Mouse (Mus musculus) myocyte (in vitro differentiated cells): ENCODE measurements around the gene Rbfox1.

Experiments
- CEBPB ChIP-seq: IDR thresholded peaks from 2 replicates; pipeline ENCODE4 v1.6.1; 2011; ENCODE audit warnings: mild to moderate bottlenecking, moderate library complexity; ENCODE audit not compliant: poor library complexity, insufficient read depth, severe bottlenecking
- E2F4 ChIP-seq: IDR thresholded peaks from one replicate; pipeline ENCODE4 v1.6.1; 2011; ENCODE audit warnings: mild to moderate bottlenecking, control low read depth, moderate library complexity; ENCODE audit not compliant: insufficient read depth
- MAX ChIP-seq: IDR thresholded peaks from one replicate; pipeline ENCODE4 v1.6.1; 2011; ENCODE audit warnings: low read depth, mild to moderate bottlenecking, control low read depth
- MYOD1 ChIP-seq, 3 experiments: IDR thresholded peaks; one replicate each; pipeline ENCODE4 v1.6.1; 2011; ENCODE audit warnings: control low read depth in 2 of 3, low read depth in 2 of 3, mild to moderate bottlenecking in 2 of 3, moderate library complexity in 1 of 3; ENCODE audit not compliant: insufficient read length in 2 of 3, control insufficient read depth in 1 of 3
- MYOG ChIP-seq, 3 experiments: IDR thresholded peaks; one replicate each; pipeline ENCODE4 v1.6.1; 2011; ENCODE audit warnings: control low read depth in 2 of 3, low read depth in 2 of 3, mild to moderate bottlenecking in 2 of 3; ENCODE audit not compliant: insufficient read length in 2 of 3, control insufficient read depth in 1 of 3, insufficient read depth in 1 of 3
- POLR2A ChIP-seq: IDR thresholded peaks from one replicate; pipeline ENCODE4 v1.6.1; 2011; ENCODE audit warnings: low read depth, mild to moderate bottlenecking, control low read depth, moderate library complexity; ENCODE audit not compliant: insufficient read length
- POLR2AphosphoS2 ChIP-seq: IDR thresholded peaks from one replicate; pipeline ENCODE4 v1.6.1; 2011; ENCODE audit warnings: low read depth, control low read depth; ENCODE audit not compliant: insufficient read length
- REST ChIP-seq: IDR thresholded peaks from one replicate; pipeline ENCODE4 v1.6.1; 2011; ENCODE audit warnings: mild to moderate bottlenecking, control low read depth, moderate library complexity; ENCODE audit not compliant: insufficient read depth, insufficient read length
- SRF ChIP-seq: IDR thresholded peaks from one replicate; pipeline ENCODE4 v1.6.1; 2011; ENCODE audit warnings: low read depth; ENCODE audit not compliant: control insufficient read depth, insufficient read length
- TCF12 ChIP-seq: IDR thresholded peaks from one replicate; pipeline ENCODE4 v1.6.1; 2011; ENCODE audit warnings: mild to moderate bottlenecking, control low read depth; ENCODE audit not compliant: poor library complexity, insufficient read depth, severe bottlenecking
- TCF3 ChIP-seq: IDR thresholded peaks from one replicate; pipeline ENCODE4 v1.6.1; 2011; ENCODE audit warnings: low read depth, control low read depth; ENCODE audit not compliant: insufficient read length
- USF1 ChIP-seq: IDR thresholded peaks from one replicate; pipeline ENCODE4 v1.6.1; 2011; ENCODE audit warnings: low read depth, mild to moderate bottlenecking, control low read depth, moderate library complexity

DNA sequence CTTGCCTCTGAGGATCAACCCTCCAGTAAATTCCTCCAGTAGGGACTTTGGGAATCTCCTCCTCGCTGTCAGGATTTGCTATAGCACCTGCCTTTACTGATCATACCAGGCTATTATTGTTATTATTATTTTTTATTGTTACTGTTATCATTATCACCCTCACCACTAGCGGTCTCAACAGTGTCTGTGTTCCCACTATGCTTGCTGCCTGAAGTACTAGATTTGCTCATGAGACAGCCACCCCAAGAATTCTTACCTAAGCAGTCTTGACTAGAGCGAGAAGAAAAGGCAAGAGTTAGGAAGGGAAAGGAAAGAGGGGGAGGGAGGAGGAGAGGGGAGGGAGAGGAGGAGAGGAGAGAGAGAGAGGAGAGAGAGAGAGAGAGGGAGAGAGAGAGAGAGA, 954.9 kb downstream of the Rbfox1 start:
- no peak for TF ChIP-seq POLR2A
- TF ChIP-seq REST: no peak
- TF ChIP-seq MAX: no peak
- TF ChIP-seq USF1: no peak
- TF ChIP-seq POLR2AphosphoS2: no peak
- TF ChIP-seq MYOD1 (IDR thresholded peaks at IDR 0.05; ENCODE audit: control insufficient read depth in 1 of 3, insufficient read length in 2 of 3, low read depth in 2 of 3): no peak
- TF ChIP-seq E2F4: no peak
- no peak for TF ChIP-seq MYOG (IDR thresholded peaks at IDR 0.05; ENCODE audit: control insufficient read depth in 1 of 3, insufficient read depth in 1 of 3, insufficient read length in 2 of 3, low read depth in 2 of 3)
- TF ChIP-seq CEBPB: no peak
- TF ChIP-seq SRF: no peak
- TF ChIP-seq TCF12: no peak
- TF ChIP-seq TCF3: no peak
